Mouse (Mus musculus) G1E (cell line): Measurements from ENCODE around the gene Tulp1.

Source experiments
- CTCF ChIP-seq: IDR thresholded peaks from 2 replicates; pipeline ENCODE4 v1.5.1; 2012; ENCODE audit warnings: low read depth, low read length, inconsistent platforms, mixed read lengths
- GATA1 ChIP-seq: IDR thresholded peaks from 2 replicates; pipeline ENCODE4 v1.6.1; 2012; ENCODE audit warnings: borderline replicate concordance, low read length, inconsistent platforms, mixed read lengths
- TAL1 ChIP-seq: conservative IDR thresholded peaks from 2 replicates; pipeline ENCODE4 v1.6.1; 2012; ENCODE audit warnings: low read depth, low read length, inconsistent platforms, mixed read lengths

- TF ChIP-seq CTCF (no peak), GATA1 (no peak), TAL1 (no peak)
Measured at GRCm38 (mm10) chr17:28349264-28349880, 15.7 kb downstream of the Tulp1 start.
